Mouse (Mus musculus): ENCODE data around the gene 2010111I01Rik. TPM values are rescaled to one million over a fixed set of nuclear protein-coding genes. Genes with fewer than 3 reads are reported as not detected.

The 2010111I01Rik gene
- polyA plus RNA-seq, 1 experiment, result 22.5 TPM

DNA sequence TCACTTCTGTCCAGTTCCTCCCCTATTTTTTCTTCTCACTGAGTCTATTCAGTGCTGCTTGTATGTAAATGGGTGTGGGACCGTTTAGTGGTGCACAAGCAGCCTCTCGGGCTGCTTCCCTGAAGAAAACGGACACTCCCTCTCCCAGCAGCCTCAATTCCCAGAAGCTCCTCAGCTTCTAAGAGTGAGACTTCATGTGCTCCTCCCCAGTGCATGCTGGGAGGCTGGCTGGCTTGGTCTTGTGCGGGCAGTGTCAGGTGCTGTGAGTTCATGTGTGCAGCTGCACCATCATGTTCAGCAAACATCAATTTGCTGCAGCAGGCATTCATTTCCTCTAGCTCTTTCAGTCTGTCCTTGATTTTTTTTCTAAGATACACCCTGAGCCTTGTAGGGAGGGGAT is 70.0 kb downstream of the 2010111I01Rik start:
- Histone ChIP-seq H3K36me3 (ENCODE audit: control insufficient read depth, insufficient read depth, low read length) (no peaks in the 10 kb centered on the region), H3K27me3 (ENCODE audit: control insufficient read depth, insufficient read depth, low read length) (no peaks in the 10 kb centered on the region), H3K4me1 (ENCODE audit: control insufficient read depth, insufficient read depth, insufficient read length) (no peaks in the 10 kb centered on the region), H3K4me3 (ENCODE audit: extremely low read depth, insufficient read depth, insufficient read length) (no peak overlapping the region), H3K27ac (ENCODE audit: insufficient read depth, low read length) (no peak overlapping the region)
- WGBS, result 85% methylated on average over 4 of the region's 4 CpGs
- TF ChIP-seq CTCF (IDR thresholded peaks at IDR 0.05; ENCODE audit: extremely low read depth, insufficient read depth, insufficient read length, insufficient replicate concordance), result no peak
- no peak for TF ChIP-seq POLR2A (IDR thresholded peaks at IDR 0.05; ENCODE audit: low read depth, low read length)
- no peak for DNase-seq (ENCODE audit: low read depth in 1 of 2, low spot score in 2 of 2)

DNA sequence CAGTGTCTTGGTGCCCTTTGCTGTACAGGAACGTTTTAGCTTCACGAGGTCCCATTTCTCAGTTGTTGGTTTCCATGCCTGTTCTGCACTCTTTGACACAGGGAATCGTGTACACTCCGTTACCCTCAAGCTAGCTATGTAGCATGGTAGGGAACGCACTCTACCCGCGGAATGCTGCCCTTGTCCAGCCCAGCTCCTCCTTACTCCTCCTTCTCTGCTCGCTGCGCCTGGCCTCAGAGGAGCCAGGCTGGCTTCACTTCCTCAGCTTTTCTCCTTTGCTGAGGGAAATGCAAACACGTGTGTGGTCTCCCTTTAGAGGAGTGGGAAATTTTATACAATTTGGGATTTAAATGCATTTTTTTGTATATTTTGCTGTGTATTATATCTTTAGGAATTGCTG is 73.2 kb downstream of the 2010111I01Rik start:
- WGBS, result 86% methylated on average over 10 of the region's 10 CpGs
- Histone ChIP-seq H3K27me3 (ENCODE audit: control insufficient read depth, insufficient read depth, low read length) (no peaks in the 10 kb centered on the region), H3K4me1 (ENCODE audit: control insufficient read depth, insufficient read depth, insufficient read length) (no peaks in the 10 kb centered on the region), H3K27ac (ENCODE audit: insufficient read depth, low read length) (no peak overlapping the region), H3K36me3 (ENCODE audit: control insufficient read depth, insufficient read depth, low read length) (no peaks in the 10 kb centered on the region), H3K4me3 (ENCODE audit: extremely low read depth, insufficient read depth, insufficient read length) (no peak overlapping the region)
- no peak for DNase-seq (ENCODE audit: low read depth in 1 of 2, low spot score in 2 of 2)
- no peak for TF ChIP-seq CTCF (IDR thresholded peaks at IDR 0.05; ENCODE audit: extremely low read depth, insufficient read depth, insufficient read length, insufficient replicate concordance)
- no peak for TF ChIP-seq POLR2A (IDR thresholded peaks at IDR 0.05; ENCODE audit: low read depth, low read length)

DNA sequence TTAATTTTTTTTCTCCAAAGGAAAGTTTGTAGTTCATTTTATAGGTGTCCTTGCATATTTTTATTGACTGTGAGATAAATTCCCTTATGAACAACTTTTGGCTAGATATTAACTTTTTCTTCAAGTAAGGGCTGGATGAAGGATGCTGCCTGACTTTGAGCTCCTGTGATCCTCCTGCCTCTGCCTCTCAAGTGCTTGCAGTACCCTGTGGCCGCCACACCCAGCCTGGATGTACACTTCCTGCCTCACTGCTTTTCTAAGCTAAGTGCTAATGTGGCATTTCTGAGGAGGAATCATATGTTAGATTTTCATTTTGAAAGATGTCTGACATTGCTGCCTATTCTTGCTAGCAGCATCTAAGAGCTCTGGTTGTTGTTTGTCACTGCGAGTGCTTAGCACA is 73.7 kb downstream of the 2010111I01Rik start:
- WGBS, result 80% methylated on average over 2 of the region's 2 CpGs
- DNase-seq (ENCODE audit: low read depth in 1 of 2, low spot score in 2 of 2), result no peak
- H3K4me1 ChIP-seq (ENCODE audit: control insufficient read depth, insufficient read depth, insufficient read length), result no peaks in the 10 kb centered on the region

DNA sequence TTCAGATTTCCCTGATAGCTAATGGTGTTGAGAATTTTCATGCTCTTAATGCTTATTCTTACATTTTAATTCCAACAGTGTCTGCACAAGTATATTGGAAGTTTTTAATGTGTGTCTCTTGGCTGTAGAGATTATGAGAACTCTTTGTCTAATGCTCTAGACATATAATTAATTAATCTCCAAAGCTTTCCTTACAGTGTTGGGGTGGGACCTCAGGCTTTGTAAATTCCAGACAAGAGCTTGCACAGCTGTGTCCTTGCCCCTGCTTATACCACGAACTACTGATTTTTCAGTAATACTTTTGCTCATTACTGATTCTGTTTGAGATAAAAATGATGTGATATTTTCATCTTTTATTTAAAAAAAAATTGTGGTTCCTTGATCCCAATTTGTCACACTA is 74.2 kb downstream of the 2010111I01Rik start:
- Histone ChIP-seq H3K36me3 (ENCODE audit: control insufficient read depth, insufficient read depth, low read length) (no peaks in the 10 kb centered on the region), H3K27me3 (ENCODE audit: control insufficient read depth, insufficient read depth, low read length) (no peaks in the 10 kb centered on the region), H3K4me1 (ENCODE audit: control insufficient read depth, insufficient read depth, insufficient read length) (no peaks in the 10 kb centered on the region), H3K27ac (ENCODE audit: insufficient read depth, low read length) (no peak overlapping the region), H3K4me3 (ENCODE audit: extremely low read depth, insufficient read depth, insufficient read length) (no peak overlapping the region)
- TF ChIP-seq CTCF (IDR thresholded peaks at IDR 0.05; ENCODE audit: extremely low read depth, insufficient read depth, insufficient read length, insufficient replicate concordance) (no peak), POLR2A (IDR thresholded peaks at IDR 0.05; ENCODE audit: low read depth, low read length) (no peak)
- WGBS, result 81% methylated on average over 1 of the region's 1 CpGs
- no peak for DNase-seq (ENCODE audit: low read depth in 1 of 2, low spot score in 2 of 2)

More for the DNA sequence above, 73.7 kb downstream of the 2010111I01Rik start:
- TF ChIP-seq POLR2A (IDR thresholded peaks at IDR 0.05; ENCODE audit: low read depth, low read length) (no peak), CTCF (IDR thresholded peaks at IDR 0.05; ENCODE audit: extremely low read depth, insufficient read depth, insufficient read length, insufficient replicate concordance) (no peak)
- H3K4me3 ChIP-seq (ENCODE audit: extremely low read depth, insufficient read depth, insufficient read length), result no peak overlapping the region
- no peak overlapping the region for H3K27ac ChIP-seq (ENCODE audit: insufficient read depth, low read length)
- no peaks in the 10 kb centered on the region for H3K36me3 ChIP-seq (ENCODE audit: control insufficient read depth, insufficient read depth, low read length)
- no peaks in the 10 kb centered on the region for H3K27me3 ChIP-seq (ENCODE audit: control insufficient read depth, insufficient read depth, low read length)

DNA sequence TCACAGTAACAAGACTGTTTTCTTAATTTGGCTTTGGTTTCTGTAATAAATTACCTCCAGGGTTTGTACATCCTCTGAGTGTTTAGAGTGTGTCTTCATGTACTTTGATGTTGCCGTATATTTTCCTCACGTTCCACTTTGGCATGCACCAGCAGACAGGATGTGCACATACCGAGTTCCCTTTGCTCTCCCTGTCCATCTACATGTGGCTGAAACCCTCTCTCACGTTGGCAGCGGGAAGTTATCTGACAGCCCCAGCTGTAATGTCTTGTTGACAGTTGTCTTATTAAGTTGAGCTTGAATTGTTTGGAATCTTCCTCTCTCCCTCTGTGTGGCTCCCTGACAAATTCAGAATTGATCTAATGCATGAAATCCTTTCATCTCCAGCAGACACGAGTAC is 74.6 kb downstream of the 2010111I01Rik start:
- Histone ChIP-seq H3K4me3 (ENCODE audit: extremely low read depth, insufficient read depth, insufficient read length) (no peak overlapping the region), H3K4me1 (ENCODE audit: control insufficient read depth, insufficient read depth, insufficient read length) (no peaks in the 10 kb centered on the region), H3K27me3 (ENCODE audit: control insufficient read depth, insufficient read depth, low read length) (no peaks in the 10 kb centered on the region), H3K36me3 (ENCODE audit: control insufficient read depth, insufficient read depth, low read length) (no peaks in the 10 kb centered on the region), H3K27ac (ENCODE audit: insufficient read depth, low read length) (no peak overlapping the region)
- WGBS, result 57% methylated on average over 6 of the region's 6 CpGs
- no peak for DNase-seq (ENCODE audit: low read depth in 1 of 2, low spot score in 2 of 2)
- TF ChIP-seq CTCF (IDR thresholded peaks at IDR 0.05; ENCODE audit: extremely low read depth, insufficient read depth, insufficient read length, insufficient replicate concordance) (no peak), POLR2A (IDR thresholded peaks at IDR 0.05; ENCODE audit: low read depth, low read length) (no peak)

DNA sequence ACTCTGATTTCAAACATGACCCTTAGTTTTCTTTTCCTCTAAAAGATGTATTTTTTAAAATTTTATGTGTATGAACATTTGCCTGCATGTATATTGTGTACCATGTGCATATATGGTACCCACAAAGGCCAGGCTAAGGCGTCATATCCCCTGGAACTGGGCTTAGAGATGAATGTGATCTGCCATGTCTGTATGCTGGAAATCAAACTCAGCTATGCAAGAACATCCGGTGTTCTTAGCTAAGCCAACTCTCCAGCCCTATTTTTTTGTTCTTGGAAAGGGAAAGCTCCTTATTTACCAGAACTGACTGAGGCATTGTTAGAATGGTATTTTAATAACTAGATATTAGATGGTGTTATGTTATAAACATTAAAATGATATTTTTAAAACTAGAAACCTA is 75.2 kb downstream of the 2010111I01Rik start:
- H3K4me1 ChIP-seq (ENCODE audit: control insufficient read depth, insufficient read depth, insufficient read length), result no peaks in the 10 kb centered on the region
- H3K27ac ChIP-seq (ENCODE audit: insufficient read depth, low read length), result no peak overlapping the region
- H3K4me3 ChIP-seq (ENCODE audit: extremely low read depth, insufficient read depth, insufficient read length), result no peak overlapping the region
- no peaks in the 10 kb centered on the region for H3K27me3 ChIP-seq (ENCODE audit: control insufficient read depth, insufficient read depth, low read length)
- no peak for TF ChIP-seq POLR2A (IDR thresholded peaks at IDR 0.05; ENCODE audit: low read depth, low read length)
- TF ChIP-seq CTCF (IDR thresholded peaks at IDR 0.05; ENCODE audit: extremely low read depth, insufficient read depth, insufficient read length, insufficient replicate concordance), result no peak
- no peak for DNase-seq (ENCODE audit: low read depth in 1 of 2, low spot score in 2 of 2)
- no peaks in the 10 kb centered on the region for H3K36me3 ChIP-seq (ENCODE audit: control insufficient read depth, insufficient read depth, low read length)
- WGBS, result 89% methylated on average over 2 of the region's 2 CpGs

DNA sequence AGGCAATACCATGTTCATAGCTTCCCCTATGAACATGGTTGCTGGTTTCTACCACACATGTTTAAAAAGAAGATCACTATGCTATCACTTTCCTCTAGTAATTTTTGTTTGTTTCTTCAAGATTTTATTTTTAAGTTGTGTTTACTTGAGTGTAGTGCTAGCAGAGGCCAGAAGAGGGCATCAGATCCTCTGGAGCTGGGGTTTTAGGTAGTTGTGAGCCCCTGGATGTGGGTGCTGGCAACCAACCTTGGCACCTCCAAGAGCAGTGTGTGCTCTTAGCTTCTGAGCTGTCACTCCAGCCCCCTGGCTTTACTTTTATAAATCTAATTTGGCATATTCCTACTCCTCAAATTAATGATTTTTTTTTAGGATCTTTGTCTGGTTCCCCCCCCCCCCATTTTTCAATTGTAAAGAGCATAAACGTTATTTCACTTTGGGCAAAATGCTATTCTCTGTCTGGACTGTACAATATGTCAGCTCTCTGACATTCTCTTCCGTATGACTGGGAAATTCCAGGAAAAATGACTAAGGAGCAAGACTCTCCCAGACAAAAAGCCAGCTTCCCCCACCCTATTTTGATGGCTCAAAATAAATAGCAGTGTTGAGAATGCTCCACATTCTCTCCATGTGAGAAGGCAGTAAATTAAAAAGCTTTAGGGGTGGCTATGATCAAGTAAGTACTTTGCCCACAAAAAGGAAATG is 81.0 kb downstream of the 2010111I01Rik start:
- TF ChIP-seq POLR2A (IDR thresholded peaks at IDR 0.05; ENCODE audit: low read depth, low read length) (no peak), CTCF (IDR thresholded peaks at IDR 0.05; ENCODE audit: extremely low read depth, insufficient read depth, insufficient read length, insufficient replicate concordance) (no peak)
- Histone ChIP-seq H3K27ac (ENCODE audit: insufficient read depth, low read length) (no peak overlapping the region), H3K4me1 (ENCODE audit: control insufficient read depth, insufficient read depth, insufficient read length) (no peaks in the 10 kb centered on the region), H3K36me3 (ENCODE audit: control insufficient read depth, insufficient read depth, low read length) (no peaks in the 10 kb centered on the region), H3K4me3 (ENCODE audit: extremely low read depth, insufficient read depth, insufficient read length) (no peak overlapping the region), H3K27me3 (ENCODE audit: control insufficient read depth, insufficient read depth, low read length) (no peaks in the 10 kb centered on the region)
- 88% methylated on average over 2 of the region's 2 CpGs for WGBS
- DNase-seq (ENCODE audit: low read depth in 1 of 2, low spot score in 2 of 2), result no peak
